Mouse (Mus musculus) myocyte (in vitro differentiated cells): ENCODE data around the gene Rfk. TPM values are rescaled to one million over a fixed set of nuclear protein-coding genes. Genes with fewer than 3 reads are reported as not detected.

Experiments
- H3K27me3 ChIP-seq: one replicate; pipeline ENCODE4 v1.6.1; 2011; ENCODE audit not compliant: control insufficient read depth, insufficient read depth, insufficient read length
- H3K36me3 ChIP-seq: one replicate; pipeline ENCODE4 v1.6.1; 2011; ENCODE audit not compliant: control insufficient read depth, insufficient read depth
- H3K4me2 ChIP-seq: one replicate; pipeline ENCODE4 v1.6.1; 2011; ENCODE audit warnings: low read depth, control low read depth
- H3K4me3 ChIP-seq: one replicate; pipeline ENCODE4 v1.5.1; 2011; ENCODE audit warnings: mild to moderate bottlenecking, control low read depth, moderate library complexity
- H3K79me2 ChIP-seq: one replicate; pipeline ENCODE4 v1.6.1; 2011; ENCODE audit not compliant: control insufficient read depth, insufficient read depth
- H3ac ChIP-seq: one replicate; pipeline ENCODE4 v1.6.1; 2011; ENCODE audit not compliant: control insufficient read depth, insufficient read length
- CEBPB ChIP-seq: IDR thresholded peaks from 2 replicates; pipeline ENCODE4 v1.6.1; 2011; ENCODE audit warnings: mild to moderate bottlenecking, moderate library complexity; ENCODE audit not compliant: poor library complexity, insufficient read depth, severe bottlenecking
- E2F4 ChIP-seq: IDR thresholded peaks from one replicate; pipeline ENCODE4 v1.6.1; 2011; ENCODE audit warnings: mild to moderate bottlenecking, control low read depth, moderate library complexity; ENCODE audit not compliant: insufficient read depth
- MAX ChIP-seq: IDR thresholded peaks from one replicate; pipeline ENCODE4 v1.6.1; 2011; ENCODE audit warnings: low read depth, mild to moderate bottlenecking, control low read depth
- MYOD1 ChIP-seq, 3 experiments: IDR thresholded peaks; one replicate each; pipeline ENCODE4 v1.6.1; 2011; ENCODE audit warnings: control low read depth in 2 of 3, low read depth in 2 of 3, mild to moderate bottlenecking in 2 of 3, moderate library complexity in 1 of 3; ENCODE audit not compliant: insufficient read length in 2 of 3, control insufficient read depth in 1 of 3
- MYOG ChIP-seq, 3 experiments: IDR thresholded peaks; one replicate each; pipeline ENCODE4 v1.6.1; 2011; ENCODE audit warnings: control low read depth in 2 of 3, low read depth in 2 of 3, mild to moderate bottlenecking in 2 of 3; ENCODE audit not compliant: insufficient read length in 2 of 3, control insufficient read depth in 1 of 3, insufficient read depth in 1 of 3
- POLR2A ChIP-seq: IDR thresholded peaks from one replicate; pipeline ENCODE4 v1.6.1; 2011; ENCODE audit warnings: low read depth, mild to moderate bottlenecking, control low read depth, moderate library complexity; ENCODE audit not compliant: insufficient read length
- POLR2AphosphoS2 ChIP-seq: IDR thresholded peaks from one replicate; pipeline ENCODE4 v1.6.1; 2011; ENCODE audit warnings: low read depth, control low read depth; ENCODE audit not compliant: insufficient read length
- REST ChIP-seq: IDR thresholded peaks from one replicate; pipeline ENCODE4 v1.6.1; 2011; ENCODE audit warnings: mild to moderate bottlenecking, control low read depth, moderate library complexity; ENCODE audit not compliant: insufficient read depth, insufficient read length
- SRF ChIP-seq: IDR thresholded peaks from one replicate; pipeline ENCODE4 v1.6.1; 2011; ENCODE audit warnings: low read depth; ENCODE audit not compliant: control insufficient read depth, insufficient read length
- TCF12 ChIP-seq: IDR thresholded peaks from one replicate; pipeline ENCODE4 v1.6.1; 2011; ENCODE audit warnings: mild to moderate bottlenecking, control low read depth; ENCODE audit not compliant: poor library complexity, insufficient read depth, severe bottlenecking
- TCF3 ChIP-seq: IDR thresholded peaks from one replicate; pipeline ENCODE4 v1.6.1; 2011; ENCODE audit warnings: low read depth, control low read depth; ENCODE audit not compliant: insufficient read length
- USF1 ChIP-seq: IDR thresholded peaks from one replicate; pipeline ENCODE4 v1.6.1; 2011; ENCODE audit warnings: low read depth, mild to moderate bottlenecking, control low read depth, moderate library complexity
- polyA plus RNA-seq: library from polyadenylated mRNA; unstranded; fragments of >200 nt; fragmentation: generic; extraction: Trizol; gene quantifications from one replicate; pipeline ENCODE4 v1.2.1, GENCODE M21; 2012; ENCODE audit warnings: missing spikeins

The Rfk gene
- polyA plus RNA-seq, 1 experiment = 18.1 TPM

GRCm38 (mm10) chr19:17380549-17380948, 13.3 kb upstream of the Rfk start:
- H3K4me2 ChIP-seq = no peak overlapping the region
- no peak overlapping the region for H3ac ChIP-seq
- H3K27me3 ChIP-seq = no peaks in the 10 kb centered on the region
- no peaks in the 10 kb centered on the region for H3K79me2 ChIP-seq
- no peak overlapping the region for H3K4me3 ChIP-seq
- no peak for TF ChIP-seq SRF
- TF ChIP-seq CEBPB = no peak
- no peak for TF ChIP-seq USF1
- no peak for TF ChIP-seq MYOG (IDR thresholded peaks at IDR 0.05; ENCODE audit: control insufficient read depth in 1 of 3, insufficient read depth in 1 of 3, insufficient read length in 2 of 3, low read depth in 2 of 3)
- TF ChIP-seq E2F4 = no peak
- TF ChIP-seq MYOD1 (IDR thresholded peaks at IDR 0.05; ENCODE audit: control insufficient read depth in 1 of 3, insufficient read length in 2 of 3, low read depth in 2 of 3) = no peak
- no peak for TF ChIP-seq MAX
- TF ChIP-seq POLR2A = no peak
- TF ChIP-seq REST = no peak
- H3K36me3 ChIP-seq = no peaks in the 10 kb centered on the region

- TF ChIP-seq MYOG (IDR thresholded peaks at IDR 0.05; ENCODE audit: control insufficient read depth in 1 of 3, insufficient read depth in 1 of 3, insufficient read length in 2 of 3, low read depth in 2 of 3) (no peak), E2F4 (no peak), USF1 (no peak), POLR2A (no peak), REST (no peak), MYOD1 (IDR thresholded peaks at IDR 0.05; ENCODE audit: control insufficient read depth in 1 of 3, insufficient read length in 2 of 3, low read depth in 2 of 3) (no peak), CEBPB (no peak), TCF3 (no peak), MAX (no peak), SRF (no peak), POLR2AphosphoS2 (no peak), TCF12 (no peak)
- no peaks in the 10 kb centered on the region for H3K36me3 ChIP-seq
- H3K4me3 ChIP-seq = no peak overlapping the region
- no peak overlapping the region for H3K4me2 ChIP-seq
- no peak overlapping the region for H3ac ChIP-seq
- H3K79me2 ChIP-seq = no peaks in the 10 kb centered on the region
- H3K27me3 ChIP-seq = no peaks in the 10 kb centered on the region
Measured at GRCm38 (mm10) chr19:17382807-17383397, 10.9 kb upstream of the Rfk start.

- no peaks in the 10 kb centered on the region for H3K27me3 ChIP-seq
Measured at GRCm38 (mm10) chr19:17385022-17385421, 8.8 kb upstream of the Rfk start.

GRCm38 (mm10) chr19:17385426-17385825, 8.4 kb upstream of the Rfk start:
- H3K27me3 ChIP-seq = no peaks in the 10 kb centered on the region

More at GRCm38 (mm10) chr19:17385022-17385421, 8.8 kb upstream of the Rfk start:
- H3ac ChIP-seq = no peak overlapping the region
- no peak overlapping the region for H3K4me2 ChIP-seq
- no peak overlapping the region for H3K4me3 ChIP-seq
- no peaks in the 10 kb centered on the region for H3K36me3 ChIP-seq
- TF ChIP-seq REST (no peak), POLR2A (no peak), TCF3 (no peak), CEBPB (no peak), MAX (no peak), USF1 (no peak), MYOD1 (IDR thresholded peaks at IDR 0.05; ENCODE audit: control insufficient read depth in 1 of 3, insufficient read length in 2 of 3, low read depth in 2 of 3) (no peak), SRF (no peak), E2F4 (no peak), POLR2AphosphoS2 (no peak), MYOG (IDR thresholded peaks at IDR 0.05; ENCODE audit: control insufficient read depth in 1 of 3, insufficient read depth in 1 of 3, insufficient read length in 2 of 3, low read depth in 2 of 3) (no peak), TCF12 (no peak)
- H3K79me2 ChIP-seq = no peaks in the 10 kb centered on the region

More at GRCm38 (mm10) chr19:17385426-17385825, 8.4 kb upstream of the Rfk start:
- H3ac ChIP-seq = no peak overlapping the region
- no peak for TF ChIP-seq USF1
- TF ChIP-seq POLR2AphosphoS2 = no peak
- TF ChIP-seq POLR2A = no peak
- TF ChIP-seq MYOG (IDR thresholded peaks at IDR 0.05; ENCODE audit: control insufficient read depth in 1 of 3, insufficient read depth in 1 of 3, insufficient read length in 2 of 3, low read depth in 2 of 3) = no peak
- no peak for TF ChIP-seq TCF3
- TF ChIP-seq MYOD1 (IDR thresholded peaks at IDR 0.05; ENCODE audit: control insufficient read depth in 1 of 3, insufficient read length in 2 of 3, low read depth in 2 of 3) = no peak
- TF ChIP-seq SRF = no peak
- no peak for TF ChIP-seq REST
- no peak for TF ChIP-seq CEBPB
- TF ChIP-seq MAX = no peak
- TF ChIP-seq E2F4 = no peak
- no peak for TF ChIP-seq TCF12
- no peak overlapping the region for H3K4me2 ChIP-seq
- H3K36me3 ChIP-seq = no peaks in the 10 kb centered on the region
- H3K4me3 ChIP-seq = no peak overlapping the region
- no peaks in the 10 kb centered on the region for H3K79me2 ChIP-seq
